Mouse (Mus musculus) adrenal gland, postnatal 14 days (tissue): ENCODE results near the gene Myo1e. TPM values are rescaled to one million over a fixed set of nuclear protein-coding genes. Genes with fewer than 3 reads are reported as not detected.
A peak's percentile ranks its signal among the peaks of the same experiment; 100 is the strongest.

Experiments
- DNase-seq: peaks from one replicate; pipeline ENCODE4 v3.0.0; 2021; ENCODE audit warnings: mixed read lengths
- total RNA-seq: library from RNA; stranded (reverse); gene quantifications from 2 replicates; pipeline ENCODE4 v1.2.3, GENCODE M21; 2021

Gene Myo1e
- total RNA-seq, 1 experiment from 2014 or later, result 21.3 TPM

DNA sequence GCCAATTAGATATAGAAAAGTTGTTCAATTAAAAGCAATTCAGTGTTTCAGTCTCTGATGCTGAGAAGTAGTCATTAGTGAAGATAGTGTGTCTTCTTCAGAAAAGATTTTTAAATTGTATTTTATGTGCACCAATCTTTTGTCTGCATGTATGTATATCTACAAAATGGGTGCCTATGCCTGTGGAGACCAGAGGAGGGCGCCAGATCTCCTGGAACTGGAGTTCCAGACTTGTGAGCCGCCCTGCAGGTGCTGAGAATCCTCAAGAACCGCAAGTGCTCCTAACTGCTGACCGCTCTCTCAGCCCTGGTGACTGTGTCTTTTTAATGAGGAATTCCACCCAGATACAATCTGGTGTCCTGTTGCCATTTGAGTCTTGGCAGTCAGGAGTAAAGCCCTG, 76.0 kb downstream of the Myo1e start:
- no peak for DNase-seq

DNA sequence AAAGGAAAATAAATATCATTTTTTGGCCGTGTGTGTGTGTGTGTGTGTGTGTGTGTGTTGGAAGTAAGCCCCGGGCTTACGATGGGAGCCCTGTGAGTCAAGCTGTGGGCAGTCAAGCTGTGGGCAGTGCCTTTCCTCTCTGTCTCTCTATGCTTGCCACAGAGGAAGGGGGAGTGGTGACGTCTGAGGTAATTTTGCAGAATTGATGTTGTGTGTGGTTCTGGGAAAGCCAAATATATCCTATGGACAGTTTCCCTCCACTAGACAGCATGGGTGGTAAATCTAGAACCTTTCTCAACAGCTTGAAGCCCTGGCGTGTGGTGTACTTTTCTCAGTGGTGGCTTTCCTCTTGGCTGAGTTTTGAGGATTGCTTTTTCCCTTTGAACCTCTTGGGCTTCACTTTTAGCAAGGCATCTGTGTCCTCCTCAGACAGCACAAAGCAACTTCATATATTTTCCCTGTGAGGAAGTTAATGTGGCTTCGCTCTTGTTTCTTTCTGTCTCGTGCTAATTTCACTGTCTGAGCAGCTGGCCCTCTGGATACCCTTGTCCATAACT, 77.5 kb downstream of the Myo1e start:
- DNase-seq, result no peak

DNA sequence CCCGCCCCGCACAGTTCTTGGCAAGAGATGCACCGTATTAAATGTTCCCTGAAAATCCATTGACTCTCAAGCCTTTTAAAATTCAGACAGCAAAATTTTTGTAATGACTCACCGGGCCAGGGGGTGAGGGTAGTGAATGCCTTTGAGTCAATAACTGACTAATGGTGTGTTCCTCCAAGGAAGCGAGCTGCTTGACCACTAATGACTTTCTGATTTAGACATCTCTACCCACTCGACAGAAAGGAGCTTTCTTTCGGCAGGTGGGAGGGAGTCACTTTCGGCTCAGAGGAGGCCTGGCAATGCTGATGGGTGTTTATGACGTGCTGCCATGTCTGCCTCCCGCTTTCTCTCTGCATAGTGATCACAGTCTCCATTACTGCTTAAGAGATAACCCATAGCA, 83.6 kb downstream of the Myo1e start:
- peak; percentile 17 for DNase-seq

DNA sequence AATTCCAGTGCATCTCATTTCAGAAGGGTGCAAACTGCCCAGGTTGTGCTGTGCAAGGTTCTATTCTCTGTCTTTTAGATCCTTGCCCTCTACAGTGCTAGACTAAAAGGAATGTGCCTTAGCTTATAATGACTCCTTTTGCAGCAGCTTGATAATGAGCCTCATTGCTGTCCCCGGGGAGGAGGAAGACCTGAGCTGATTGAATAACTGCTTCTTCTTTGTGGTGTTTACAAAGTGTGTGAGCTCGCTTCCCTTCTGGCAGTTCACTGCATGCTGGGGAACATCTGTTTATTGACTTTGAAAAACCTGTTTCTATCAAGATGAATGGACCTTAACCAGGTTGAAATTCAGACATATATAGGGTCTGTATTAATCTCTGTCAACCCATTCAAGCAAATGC, 89.8 kb downstream of the Myo1e start:
- DNase-seq, result no peak

DNA sequence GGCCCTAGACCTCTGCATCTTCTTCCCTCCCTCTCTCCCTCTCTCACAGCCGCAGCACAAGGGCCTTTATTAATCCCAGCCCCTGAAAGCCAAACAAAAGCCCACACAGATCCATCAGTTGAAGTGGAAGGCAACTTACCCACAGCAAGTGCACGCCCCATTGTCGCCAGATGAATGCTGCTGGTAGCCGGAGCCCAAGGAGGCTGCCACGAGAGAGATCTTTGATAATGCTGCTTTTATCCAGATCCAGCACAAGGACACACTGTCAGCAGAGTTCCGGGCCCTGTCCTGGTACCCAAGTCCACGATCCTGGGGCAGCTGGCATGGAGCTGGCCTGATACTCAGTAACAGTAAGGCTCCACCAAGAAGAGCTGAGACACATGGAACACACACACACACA, 91.1 kb downstream of the Myo1e start:
- DNase-seq, result no peak

DNA sequence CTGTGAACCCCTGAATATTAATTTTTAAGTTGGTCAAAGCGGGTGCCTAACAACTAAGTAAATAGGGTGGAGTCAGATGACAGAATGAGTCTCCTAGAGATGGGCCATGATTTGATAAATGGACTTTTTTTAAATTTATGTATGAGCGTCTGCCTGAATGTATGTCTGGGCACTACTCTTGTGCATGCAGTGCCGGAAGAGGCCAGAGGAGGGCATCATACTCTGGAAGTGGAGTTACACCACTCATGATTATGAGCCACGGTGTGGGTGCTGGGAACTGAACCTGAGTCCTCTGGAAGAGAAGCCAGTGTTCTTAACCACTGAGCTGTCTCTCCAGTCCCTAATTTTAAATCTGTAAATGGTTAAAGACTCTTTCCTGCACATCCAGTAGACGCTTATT, 93.6 kb downstream of the Myo1e start:
- DNase-seq, result no peak

DNA sequence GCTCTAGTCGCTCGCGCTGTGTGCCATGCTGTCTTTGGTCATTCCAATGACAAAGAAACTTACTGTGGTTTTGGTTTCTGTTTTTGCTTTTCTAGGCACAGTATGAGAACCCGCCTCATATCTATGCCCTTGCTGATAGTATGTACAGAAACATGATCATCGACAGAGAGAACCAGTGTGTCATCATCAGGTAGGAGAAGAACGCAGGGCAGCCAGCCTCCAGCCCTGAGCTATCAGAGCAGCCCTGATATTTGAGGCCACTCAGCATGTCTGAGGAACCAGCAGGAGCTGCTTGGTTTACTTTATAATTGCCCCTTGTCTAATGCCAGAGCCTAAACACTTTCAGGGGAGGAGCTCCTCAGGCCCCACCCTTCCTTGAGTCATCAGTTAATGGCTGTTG, 94.4 kb downstream of the Myo1e start:
- no peak for DNase-seq

DNA sequence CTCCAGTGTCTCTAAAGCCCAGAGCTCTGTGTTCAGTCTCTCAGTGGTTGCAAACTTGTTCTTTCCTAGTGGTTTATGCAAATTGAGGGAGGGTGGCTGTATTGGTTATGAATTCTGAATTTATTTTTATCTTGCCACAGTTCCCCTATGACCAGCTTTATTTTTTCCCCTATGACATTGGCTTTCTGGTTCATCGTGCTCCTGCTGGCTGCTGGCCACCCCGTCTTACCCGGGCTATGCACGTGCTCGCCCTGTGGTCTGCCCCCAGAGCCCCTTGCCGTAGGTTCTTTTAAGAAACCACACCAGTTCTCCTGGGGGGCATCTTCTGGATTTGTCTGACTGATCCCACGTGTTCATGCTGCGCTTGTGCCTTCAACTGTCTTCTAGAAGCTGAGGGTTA, 97.8 kb downstream of the Myo1e start:
- no peak for DNase-seq

DNA sequence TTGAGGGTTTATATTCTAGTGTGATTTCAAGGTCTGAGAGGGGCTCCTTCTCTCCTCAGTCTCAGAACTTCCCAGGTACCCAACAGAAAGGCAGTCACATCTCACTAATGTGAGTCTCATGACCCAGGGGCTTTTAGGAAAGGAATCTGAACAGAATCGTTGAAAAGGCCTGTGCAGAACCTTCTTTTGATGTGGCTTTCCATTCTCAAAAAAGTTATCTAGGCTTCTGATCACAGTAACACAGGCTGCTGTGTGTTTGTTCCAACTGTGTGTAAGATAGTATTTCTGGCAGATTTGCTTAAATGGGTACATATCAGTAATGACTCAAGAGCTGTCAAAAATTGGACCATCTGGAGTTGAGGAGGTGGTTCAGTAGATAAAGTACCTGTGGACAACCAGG, 102.9 kb downstream of the Myo1e start:
- DNase-seq, result no peak

DNA sequence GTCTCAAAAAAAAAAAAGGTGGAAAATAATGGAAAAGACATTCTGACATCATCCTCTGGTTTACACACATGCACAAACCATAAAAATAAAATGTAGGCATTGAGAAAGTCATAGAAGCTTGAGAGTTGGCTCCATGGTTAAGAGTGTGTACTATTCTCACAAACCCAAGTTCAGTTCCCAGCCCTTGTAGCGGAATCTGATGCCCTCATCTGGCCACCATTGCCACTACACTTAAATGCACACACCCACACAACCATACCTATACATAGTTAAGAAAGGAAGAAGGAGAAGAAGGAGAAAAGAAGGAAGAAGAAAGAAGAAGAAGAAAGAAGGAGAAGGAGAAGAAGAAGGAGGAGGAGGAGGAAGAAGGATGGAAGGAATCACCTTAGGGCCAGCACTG, 106.9 kb downstream of the Myo1e start:
- DNase-seq, result no peak

DNA sequence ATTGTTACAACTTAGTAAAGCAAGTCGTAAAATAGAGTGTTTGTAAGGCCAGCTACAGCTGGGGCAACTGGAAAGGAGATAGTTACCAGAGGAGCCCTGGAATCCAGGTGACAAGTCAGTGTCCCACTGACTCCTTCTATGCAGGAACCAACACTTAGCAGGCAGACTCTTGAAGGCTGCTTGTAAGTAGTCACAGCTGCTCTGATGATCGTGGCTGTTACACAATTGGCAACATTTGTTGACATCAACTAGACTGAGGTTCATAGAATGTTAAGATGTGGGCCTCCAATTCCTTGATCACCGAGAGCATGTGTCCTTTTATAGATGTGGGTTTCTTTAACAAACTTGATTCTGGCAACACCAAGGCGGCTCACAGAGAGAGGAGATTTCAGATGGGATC, 108.0 kb downstream of the Myo1e start:
- DNase-seq, result no peak

DNA sequence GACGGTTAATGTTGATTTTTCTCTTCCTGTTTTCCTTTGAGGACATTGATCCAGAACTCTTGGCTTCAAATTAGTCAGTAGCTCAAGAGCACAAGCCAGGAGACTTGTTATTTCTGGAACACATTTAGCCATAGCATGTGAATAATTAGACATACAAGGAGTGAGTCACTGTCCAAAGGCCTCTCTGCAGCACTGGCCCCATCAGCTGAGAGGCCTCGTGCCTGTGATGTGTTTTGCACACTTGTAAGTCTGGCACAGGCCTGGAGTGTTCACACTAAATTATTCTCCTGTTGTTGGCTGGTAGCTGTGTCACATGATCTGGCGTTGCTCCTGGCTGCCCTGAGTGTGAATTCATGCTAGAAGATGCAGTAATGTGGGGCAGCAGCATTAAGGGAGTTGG, 111.5 kb downstream of the Myo1e start:
- no peak for DNase-seq

DNA sequence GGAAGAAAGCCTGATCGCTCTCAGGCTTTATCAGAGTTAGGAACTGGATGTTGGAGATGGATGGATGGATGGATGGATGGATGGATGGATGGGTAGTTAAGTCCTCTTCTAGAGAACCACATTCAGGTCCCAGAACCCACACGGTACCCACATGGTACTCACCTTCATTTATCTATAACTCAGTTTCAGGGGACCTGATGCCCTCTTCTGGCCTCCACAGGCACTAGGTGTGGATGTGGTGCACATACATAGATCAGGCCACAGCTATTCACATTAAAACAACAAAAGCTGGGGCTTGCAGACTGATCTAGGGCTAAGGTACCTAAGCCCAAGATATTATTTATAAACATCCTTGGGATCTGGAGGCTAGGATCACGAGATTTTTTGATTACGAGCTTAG, 117.2 kb downstream of the Myo1e start:
- no peak for DNase-seq

DNA sequence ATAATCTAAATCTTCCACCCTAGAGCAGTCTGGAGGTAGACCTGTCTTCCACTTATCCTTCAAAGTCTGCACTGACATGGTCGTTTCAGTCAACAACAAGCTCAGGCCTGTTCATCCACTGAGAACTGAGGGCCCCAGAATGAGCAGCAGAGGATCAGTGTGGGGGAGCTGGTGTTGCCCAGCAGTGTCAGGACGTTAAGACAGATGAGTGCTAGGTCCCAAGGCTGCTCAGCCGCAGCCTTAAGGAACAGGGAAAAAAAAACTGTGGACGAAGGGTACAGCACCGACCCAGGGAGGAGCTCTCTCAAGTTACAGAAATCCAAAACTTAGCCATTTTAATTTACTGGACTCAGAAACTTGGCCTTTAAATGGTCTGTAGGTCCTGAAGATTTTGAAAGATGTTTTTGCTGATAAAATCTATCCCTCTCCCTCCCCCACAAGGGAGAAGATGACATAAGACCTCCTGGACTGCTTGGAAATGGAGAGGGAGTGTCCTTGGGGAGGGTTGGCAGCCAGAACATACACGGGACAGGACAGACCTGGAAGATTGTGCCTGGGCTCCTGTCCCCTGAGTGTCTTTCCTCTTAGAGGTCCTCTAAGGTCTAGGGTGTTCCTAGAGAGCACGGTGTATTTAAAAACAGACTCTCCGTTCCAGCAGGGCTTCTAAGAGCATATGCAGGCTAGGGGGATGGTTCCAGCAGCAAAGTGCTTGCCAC, 118.9 kb downstream of the Myo1e start:
- peak; percentile 68 for DNase-seq

DNA sequence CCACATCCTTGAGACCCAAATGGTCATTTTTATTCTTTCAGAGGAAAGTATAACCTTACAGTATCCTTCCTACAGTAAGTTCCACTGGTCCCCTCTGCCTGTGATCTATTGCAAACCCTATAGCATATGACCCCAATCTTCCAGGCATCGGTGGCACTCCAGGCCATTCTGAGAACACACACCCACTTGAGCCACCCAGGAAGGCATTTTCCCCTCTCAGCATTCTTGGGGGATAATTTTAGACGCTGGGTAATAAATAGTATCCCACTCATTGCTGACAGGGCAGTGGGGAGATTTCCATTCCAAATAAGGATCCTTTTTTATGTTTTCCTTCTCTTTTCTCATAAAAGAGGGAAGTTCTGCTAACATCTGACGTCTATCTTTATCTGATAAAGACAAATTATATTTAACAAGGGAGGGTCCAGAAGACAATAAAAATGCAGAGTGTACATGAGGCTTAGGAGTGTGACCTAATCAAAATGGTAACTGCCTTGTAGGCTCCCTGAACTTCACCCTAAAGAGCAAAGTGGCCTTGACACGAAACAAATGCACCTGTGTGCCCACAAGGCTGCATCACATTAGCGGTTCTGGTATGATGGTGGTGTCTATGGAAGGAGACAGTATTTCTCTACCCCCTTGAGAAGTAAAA, 121.2 kb downstream of the Myo1e start:
- DNase-seq, result no peak

DNA sequence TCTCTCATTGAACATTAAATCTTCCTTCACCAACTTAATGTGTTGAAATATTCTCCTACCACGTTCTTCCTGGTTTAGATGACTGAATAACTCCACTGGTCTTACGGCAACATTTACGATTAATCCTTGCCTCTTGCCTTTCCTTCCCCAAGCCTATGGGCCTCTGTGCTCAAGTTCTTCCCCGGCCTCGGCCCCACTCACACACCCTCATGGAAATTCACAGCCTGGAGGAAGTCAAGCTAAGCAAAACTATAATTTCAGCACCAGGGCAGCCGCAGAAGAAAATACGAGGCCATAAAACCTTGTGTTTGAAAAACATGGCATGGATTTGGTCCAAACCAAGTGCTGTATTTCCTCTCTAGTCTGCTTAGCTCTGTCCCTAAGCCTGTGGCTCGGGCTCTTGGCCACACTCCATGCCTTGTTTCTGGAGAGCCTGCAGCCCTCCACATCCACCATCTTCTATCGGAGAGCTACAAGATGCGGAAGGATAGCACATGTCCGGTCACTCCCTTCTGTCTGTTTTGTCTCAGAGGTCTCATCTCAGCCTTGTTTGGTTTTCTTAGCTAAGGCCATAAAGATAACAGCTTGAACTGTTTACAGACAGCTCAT, 124.7 kb downstream of the Myo1e start:
- DNase-seq, result no peak

DNA sequence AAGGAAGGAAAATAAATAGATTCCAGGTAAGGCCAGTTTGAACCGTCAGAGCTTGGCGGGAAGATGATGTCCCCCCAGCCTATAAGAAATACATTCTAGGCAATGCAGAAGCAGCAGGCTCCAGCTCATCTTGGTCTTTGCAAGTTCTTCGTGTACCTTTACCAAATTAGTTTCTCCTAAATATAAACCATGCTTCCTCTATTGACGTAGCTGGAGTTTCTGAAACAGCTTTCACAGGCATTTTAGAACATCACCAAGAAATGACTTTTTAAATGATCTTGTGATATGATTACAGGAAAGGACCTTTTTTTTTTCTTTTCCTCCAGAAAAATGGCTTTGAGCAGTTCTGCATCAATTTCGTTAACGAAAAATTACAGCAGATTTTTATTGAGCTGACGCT, 131.2 kb downstream of the Myo1e start:
- DNase-seq, result no peak

DNA sequence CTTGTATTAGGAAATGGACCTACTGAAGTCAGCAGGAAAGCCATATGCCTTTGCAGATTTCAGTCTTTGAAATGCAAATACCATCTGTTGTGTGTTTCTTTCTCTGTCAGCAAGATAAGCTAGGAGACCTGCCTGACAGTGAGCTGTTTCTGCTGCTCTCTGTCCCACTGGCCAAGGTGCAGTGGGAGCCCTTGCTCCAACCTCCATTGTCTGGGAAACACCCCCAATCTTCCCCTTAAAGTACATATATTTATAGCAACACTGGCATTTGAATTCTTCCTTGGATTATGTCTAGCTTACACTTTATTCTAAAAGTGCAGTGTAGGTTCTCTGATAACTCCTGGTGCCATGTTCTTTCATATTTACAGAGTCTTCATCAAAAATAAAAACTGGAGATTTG, 131.7 kb downstream of the Myo1e start:
- DNase-seq, result no peak

DNA sequence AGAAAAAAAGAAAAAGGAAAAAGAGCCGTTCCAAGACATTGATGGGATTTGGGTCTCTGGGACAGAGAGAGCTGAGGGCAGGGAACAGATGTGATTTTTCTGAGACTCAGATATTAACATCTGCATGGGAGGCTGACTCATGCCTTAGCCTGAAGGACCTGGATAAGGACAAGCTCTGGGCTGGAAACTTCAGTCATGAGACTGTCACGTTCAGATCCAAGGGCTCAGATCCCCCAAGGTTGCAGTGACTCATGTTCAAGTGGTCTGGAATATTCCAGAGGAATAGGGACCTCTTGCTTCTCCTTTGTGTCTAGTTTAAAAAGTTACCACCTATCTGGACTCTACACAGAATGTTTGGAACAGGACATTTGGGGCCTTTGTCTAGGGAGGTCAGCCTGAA, 142.1 kb downstream of the Myo1e start:
- peak; percentile 72 for DNase-seq

DNA sequence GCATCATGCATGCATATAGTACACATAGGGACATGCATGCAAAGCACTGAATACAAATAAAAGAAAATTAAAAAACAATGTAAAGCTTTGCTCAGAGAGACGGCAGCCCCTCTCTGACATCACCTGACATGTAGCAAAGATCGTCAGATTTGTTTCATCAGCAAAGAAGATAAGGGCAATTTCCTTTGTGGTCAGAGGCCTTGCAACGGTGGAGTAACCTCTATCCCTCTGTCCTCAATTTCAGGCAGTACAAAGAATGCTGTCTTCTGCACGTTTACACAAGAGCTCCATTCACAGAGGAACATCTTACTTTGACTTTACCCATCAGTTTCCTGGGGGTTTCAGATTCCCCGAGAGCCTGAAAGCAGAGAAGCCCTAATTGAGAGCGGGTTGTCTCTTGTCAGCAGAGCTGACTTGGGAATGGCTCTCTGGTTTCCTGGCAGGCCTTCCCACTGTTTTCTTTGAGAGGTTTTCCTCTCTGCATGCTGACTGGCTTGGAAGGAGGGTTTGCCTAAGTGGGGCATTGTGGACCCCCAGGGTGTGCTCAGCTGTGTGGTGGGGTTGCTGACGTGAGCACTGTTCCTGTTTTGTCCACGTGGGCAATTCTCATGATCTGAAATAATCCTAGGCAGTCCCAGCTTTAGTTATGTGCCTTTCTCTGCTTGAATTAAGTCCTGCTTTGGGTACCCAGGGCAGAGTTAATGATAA, 144.6 kb downstream of the Myo1e start:
- DNase-seq, result no peak

DNA sequence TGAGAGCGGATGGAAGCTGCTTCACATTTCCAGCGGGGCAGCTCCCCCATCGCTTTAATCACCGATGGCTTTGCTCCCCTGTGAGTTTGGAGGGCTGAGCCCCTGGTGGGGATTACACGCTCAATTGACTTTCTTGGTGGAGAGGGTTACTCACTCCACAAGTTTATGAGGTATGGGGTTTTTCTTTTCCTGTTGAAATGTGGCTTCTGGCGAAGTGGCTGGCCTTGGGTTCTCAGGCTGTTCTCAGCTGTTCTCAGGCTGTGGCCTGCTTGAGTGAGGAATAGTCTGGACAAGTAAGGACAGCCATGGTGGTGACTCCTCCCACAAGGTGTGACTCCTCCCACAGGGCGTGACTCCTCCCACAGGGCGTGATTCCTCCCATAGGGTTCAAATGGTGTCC, 149.1 kb downstream of the Myo1e start:
- DNase-seq, result no peak

DNA sequence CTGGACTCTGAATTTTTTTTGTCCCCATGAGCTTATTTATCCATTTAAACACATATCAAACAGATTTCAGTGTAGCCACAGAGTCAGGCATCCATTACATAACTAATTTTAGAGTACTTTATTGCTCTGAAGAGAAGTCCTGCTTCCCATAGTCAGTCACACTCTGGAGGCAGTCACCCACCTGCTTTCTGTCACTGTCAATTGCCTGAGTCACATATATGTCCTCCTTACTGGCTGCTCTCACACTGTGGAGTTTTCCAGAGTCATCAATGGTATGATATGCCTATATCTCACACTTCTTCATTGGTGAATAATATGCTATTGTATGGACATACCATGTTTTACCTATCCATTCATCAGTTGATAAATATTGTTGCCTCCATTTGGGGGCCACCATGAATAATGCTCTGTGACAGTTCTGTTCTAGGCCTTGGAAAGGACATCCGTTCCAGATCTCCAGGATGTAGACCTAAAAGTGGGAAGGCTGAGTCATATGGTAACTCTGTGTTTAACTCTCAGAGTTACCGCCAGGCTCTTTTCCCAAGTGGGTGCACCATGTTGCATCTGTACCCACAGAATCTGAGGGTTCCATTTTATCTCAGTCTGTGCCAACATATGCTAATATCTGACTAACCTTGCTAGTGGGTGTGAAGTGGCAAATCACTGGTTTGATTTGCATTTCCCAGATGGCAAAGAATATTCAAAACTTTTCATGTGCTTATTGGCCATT, 152.4 kb downstream of the Myo1e start:
- DNase-seq, result no peak
